Mouse (Mus musculus) gastrocnemius, postnatal 4 days (tissue): ENCODE data around the gene Ube2d3. TPM values are rescaled to one million over a fixed set of nuclear protein-coding genes. Genes with fewer than 3 reads are reported as not detected.

ENCODE experiments used
- DNase-seq, 2 experiments: peaks; one replicate each; pipeline ENCODE4 v3.0.0; 2021 to 2022; ENCODE audit warnings: low spot score in 2 of 2, mixed read lengths in 2 of 2
- long read RNA-seq, 2 experiments: library from polyadenylated mRNA; stranded (forward); transcript quantifications; one replicate each; pipeline ENCODE4 v2.0.0; 2021
- total RNA-seq, 2 experiments: library from RNA; stranded (reverse); gene quantifications; 2 replicates each; pipeline ENCODE4 v1.2.3; 2021

Gene Ube2d3
- 100 to 1,000 TPM; 313 to 355 TPM for total RNA-seq
- long read RNA-seq, experiment 1, transcript Ube2d3-202 (8 exons, 2,504 nt): minor isoform, 56 of 431 reads
- long read RNA-seq, experiment 1, transcript Ube2d3-210 (7 exons, 2,515 nt): minor isoform, 19 of 431 reads
- long read RNA-seq, experiment 1, transcript Ube2d3-208 (8 exons, 2,493 nt): minor isoform, 8 of 431 reads
- long read RNA-seq, experiment 1, transcript Ube2d3-212 (8 exons, 3,833 nt): major isoform, 213 of 431 reads
- long read RNA-seq, experiment 1, partial matches to known transcripts: 14 of 431 reads
- long read RNA-seq, experiment 1, other reads (novel, unspliced or antisense): 118 of 431 reads
- long read RNA-seq, experiment 2, transcript Ube2d3-202 (8 exons, 2,504 nt): minor isoform, 48 of 421 reads
- long read RNA-seq, experiment 2, transcript Ube2d3-212 (8 exons, 3,833 nt): major isoform, 181 of 421 reads
- long read RNA-seq, experiment 2, transcript Ube2d3-210 (7 exons, 2,515 nt): minor isoform, 28 of 421 reads
- long read RNA-seq, experiment 2, transcript Ube2d3-208 (8 exons, 2,493 nt): minor isoform, 10 of 421 reads
- long read RNA-seq, experiment 2, partial matches to known transcripts: 5 of 421 reads
- long read RNA-seq, experiment 2, other reads (novel, unspliced or antisense): 145 of 421 reads

DNA sequence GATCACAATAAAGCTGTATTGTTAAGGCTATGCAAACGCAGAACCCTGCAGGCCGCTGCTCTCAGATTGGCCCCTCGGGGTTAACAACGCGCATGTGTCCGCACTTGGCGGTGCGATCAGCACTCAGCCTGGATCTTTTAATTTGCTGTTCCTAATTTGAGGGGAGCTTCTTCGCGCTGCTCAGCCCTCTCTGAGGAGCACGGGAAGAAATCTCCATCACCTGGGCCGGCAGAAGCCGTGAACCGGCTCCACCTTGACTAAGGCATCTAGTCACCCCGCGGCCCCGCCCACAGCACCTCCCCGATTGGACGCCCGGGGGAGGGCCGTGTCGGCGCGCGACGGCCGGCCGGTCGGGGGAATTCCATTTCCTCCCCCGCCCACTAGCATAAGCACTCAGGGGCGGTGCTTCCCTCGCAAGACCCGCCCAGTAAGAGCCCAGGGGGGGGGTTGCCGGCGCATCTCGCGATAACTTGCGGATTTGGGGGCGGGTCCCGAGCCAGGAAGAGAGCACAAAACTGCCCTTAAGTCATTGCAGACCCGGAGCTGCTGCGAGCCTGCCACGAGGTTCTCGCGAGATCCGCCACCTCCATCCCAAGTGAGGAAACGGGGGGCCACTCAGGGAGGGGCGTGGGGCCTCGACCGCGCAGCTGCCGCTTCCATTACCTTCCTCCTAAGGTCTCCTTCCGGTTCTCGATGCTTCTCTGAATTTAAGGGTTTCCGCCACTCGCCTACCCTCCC lies at the start of gene Ube2d3:
Ube2d3 (plus strand) TSS at position 392 of the 738 bp plus-strand sequence.
- DNase-seq: peak; percentile 98

DNA sequence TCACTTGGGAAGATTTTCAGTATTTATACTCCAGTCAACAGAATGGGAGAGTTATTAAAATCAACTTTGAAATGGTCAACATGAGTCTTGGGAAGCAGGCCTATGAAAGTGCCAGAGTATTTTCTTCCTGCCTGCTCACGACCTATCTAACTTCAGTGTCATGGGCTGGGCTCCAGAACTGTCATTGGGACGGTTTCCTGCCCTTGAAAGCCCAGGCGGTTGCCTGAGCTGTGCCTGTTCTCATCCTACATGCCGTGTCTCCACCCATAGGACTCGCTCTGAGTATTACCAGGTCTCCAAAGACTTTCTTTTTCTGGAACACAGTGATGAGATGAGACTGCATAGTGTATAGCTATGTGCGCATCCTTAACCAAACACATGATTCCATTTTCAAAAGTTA lies 44.8 kb upstream of the Ube2d3 start:
- no peak for DNase-seq

DNA sequence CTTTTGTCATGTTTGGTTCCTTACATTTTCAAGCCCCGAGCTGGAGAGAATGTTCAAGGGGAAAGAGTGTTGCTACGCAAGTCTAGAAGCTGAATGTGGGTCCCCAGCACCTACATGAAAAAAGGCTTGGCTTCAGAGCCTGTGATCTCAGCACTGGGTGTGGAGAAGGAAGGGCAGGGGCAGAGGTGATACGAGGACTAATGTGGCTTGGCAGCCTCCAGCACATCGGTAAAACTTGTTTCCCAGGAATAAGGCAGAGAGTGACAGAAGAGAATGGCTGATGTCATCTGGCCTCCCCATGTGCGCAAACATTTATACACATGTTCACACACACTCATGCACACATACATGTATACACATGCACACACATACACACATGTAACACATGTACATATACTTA lies 42.9 kb upstream of the Ube2d3 start:
- DNase-seq: no peak

DNA sequence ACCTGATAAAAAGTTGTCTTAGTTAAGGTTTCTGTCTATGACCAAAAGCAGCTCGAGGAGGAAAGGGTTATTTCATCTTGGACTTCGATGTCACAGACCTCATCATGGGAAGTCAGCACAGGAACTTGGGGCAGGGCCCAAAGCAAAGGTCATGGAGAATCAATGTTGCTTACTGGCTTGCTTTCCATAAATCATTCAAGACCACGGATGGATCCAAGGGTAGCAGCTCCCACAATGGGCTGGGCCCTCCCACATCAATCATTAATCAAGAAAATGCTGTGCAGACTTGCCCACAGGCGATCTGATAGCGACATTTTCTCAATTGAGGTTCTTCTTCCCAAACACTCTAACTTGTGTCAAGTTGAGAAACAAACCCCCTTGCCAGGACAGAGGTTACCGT lies 41.9 kb upstream of the Ube2d3 start:
- no peak for DNase-seq

DNA sequence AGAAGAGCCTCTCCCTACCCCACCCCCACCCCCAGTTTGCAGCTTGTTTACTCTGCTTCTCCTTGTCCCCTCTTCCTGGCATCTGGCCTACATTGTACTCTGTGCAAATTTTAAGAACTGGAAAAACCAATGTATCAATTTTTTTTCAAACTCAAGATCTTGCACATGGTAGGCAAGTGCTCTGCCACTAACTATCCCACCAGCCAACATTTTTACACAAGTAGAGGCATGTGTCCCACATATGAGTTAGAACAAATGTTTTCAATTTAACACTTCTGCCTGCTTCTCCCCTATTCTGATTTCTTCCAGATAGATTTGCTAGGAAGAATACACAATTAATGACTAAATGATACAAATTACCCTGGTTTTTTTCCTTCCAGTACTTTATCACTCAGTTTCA lies 40.8 kb upstream of the Ube2d3 start:
- DNase-seq: no peak

DNA sequence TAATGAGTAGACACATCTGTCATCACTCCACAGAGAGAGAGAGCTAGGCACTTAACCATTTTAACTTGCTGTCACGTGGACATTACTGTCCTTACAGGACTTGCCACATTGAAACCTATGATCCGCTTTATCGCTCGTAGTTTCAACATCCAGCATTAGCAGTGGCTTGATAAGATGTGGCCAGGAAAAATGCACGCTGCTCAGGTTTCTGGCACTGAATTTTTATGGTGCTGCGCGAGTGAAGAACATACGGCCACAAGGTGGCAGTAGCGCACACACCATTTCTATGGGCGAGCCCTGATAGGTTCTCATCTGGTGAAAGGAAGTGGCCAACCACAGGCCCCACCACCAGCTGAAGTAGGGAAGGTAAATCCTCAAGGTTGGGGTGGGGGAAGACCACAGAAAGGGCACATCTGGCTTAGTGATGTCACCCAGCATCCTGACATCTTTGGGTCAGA lies 35.7 kb upstream of the Ube2d3 start:
- DNase-seq: peak; percentile 67 to 88

DNA sequence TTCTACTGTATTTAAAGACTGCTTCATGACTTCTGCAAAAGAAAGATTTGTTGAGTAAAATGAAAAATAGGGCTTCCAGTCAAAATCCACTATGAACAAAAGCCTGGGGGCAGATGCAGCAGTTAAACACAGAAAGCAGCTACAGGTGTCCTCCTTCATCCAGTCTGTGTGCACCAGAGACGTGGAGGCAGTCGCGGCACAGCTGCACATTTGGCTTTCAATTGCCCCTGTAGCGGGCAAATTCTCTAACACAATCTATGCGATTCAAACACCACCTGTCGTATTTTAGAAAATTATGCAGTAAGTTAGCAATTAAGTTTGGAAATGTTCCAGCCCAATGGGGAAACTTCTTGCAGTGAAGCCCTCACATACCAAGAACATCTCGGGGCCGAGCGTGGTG lies 34.7 kb upstream of the Ube2d3 start:
- no peak for DNase-seq

DNA sequence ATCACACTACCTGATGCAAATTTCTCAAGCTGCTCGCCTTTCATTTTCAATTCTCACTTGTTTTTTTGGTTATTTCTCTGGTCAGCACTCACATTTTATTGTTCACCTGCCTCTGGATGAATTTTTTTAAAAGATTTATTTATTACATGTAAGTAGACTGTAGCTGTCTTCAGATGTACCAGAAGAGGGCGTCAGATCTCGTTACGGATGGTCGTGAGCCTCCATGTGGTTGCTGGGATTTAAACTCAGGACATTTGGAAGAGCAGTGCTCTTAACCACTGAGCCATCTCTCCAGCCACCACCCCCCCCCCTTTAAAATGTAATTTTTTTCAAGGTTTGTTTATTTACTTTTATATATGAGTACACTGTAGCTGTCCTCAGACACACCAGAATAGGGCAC lies 34.1 kb upstream of the Ube2d3 start:
- no peak for DNase-seq

DNA sequence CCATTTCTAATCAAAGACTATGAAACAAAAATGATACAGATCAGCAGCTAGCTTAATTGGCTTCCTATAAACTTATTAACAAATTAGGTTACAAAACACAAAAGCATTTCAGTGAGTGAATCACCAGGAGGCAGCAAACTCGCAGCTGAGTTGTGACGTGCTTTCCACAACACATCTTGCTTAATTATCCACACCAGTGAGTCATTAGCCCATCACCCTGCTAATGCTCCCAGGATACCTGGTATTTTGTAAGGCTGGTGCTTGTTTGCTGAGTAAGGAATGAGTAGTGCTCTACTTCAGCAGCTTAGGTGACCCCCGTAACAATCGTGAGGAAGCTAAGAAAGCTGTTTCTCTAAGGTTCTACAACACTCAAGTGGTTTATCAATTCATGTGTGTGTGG lies 33.4 kb upstream of the Ube2d3 start:
- no peak for DNase-seq

DNA sequence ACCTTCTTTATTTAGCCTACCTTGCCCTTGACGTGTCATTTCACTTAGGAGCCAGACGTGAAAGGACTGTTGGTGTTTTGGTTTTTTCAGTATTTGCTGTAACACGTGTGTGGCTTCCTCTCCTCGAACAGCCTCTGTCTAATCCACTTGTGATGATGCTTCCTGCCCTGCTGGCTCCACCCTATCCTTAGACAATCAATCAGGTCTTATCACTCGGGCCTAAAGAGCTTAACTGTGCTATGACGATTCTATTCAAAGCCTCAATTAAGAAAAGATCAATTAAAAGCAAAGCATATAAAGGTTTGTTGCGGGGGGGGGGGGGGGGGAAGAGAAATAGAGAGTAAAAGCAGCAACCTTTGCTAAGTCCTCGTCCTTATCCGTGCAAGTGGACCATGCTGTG lies 30.6 kb upstream of the Ube2d3 start:
- no peak for DNase-seq

DNA sequence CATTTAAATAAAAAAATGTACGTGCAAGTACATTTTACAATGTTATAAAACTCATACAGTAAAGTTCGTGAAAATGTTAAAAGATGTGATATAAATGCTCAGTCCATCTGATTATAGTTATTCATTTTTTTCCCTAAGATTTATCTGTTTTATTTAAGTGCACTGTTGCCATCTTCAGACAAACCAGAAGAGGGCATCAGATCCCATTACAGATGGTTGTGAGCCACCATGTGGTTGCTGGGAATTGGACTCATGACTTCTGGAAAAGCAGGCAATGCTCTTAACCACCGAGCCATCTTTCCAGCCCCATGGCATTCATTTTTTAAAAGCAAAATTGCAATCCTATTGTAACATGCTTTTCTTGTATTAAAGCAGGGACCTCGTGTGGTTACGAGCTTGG lies 28.7 kb upstream of the Ube2d3 start:
- DNase-seq: no peak

DNA sequence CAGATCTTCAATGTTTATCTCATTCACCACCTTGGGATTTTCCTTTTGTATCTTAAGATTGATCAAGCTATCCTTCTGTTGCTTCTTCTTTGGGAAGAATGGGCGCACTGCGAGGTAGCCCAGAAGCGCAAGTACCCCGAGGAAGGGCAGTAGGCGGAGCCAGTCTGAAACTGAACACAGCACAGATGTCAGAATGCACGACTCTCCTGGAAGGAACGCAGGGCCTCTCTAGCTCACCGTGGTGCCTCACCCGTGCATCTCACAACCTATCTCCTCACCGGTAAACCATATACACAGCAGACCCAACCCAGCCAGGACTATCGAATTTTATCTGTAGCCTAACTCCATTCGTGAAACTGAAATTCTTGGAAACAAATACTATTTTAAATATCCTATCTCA lies 26.9 kb upstream of the Ube2d3 start:
- no peak for DNase-seq

DNA sequence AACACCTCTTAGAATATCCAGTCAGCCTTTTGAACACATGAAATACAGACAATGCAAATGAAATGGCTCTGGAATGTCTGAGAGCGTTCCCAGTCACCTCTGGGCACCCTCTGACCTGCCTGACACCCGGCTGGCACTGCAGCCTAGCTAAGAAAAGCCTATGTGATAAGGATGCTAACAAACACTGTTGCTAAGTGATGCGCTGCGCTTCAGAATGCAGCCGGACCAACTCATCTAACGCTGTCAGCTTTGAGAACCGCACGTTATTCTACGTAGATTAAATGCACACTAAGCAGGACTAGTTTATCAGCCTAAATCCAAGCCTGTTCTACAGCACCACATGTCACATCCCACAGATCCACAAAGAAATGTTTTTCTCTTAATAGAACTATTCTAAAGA lies 26.1 kb upstream of the Ube2d3 start:
- no peak for DNase-seq

DNA sequence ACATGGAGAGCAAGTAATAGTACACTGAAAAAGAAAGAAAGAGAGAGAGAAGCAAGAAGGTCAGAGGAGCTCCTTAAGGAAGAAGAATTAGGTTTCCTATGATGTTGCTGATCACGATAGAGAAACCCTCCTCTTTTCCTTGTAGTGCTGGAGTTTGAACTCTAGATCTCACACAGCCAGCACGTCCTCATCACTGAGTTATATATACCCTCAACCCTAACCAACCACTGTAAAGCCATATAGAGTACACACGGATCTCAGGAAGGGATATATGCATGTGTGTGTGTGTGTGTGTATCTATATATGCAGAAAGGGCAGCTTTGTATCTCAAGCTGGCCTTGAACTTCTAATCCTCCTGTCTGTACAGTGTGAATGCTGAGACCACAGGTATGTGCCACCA lies 20.7 kb upstream of the Ube2d3 start:
- DNase-seq: no peak

DNA sequence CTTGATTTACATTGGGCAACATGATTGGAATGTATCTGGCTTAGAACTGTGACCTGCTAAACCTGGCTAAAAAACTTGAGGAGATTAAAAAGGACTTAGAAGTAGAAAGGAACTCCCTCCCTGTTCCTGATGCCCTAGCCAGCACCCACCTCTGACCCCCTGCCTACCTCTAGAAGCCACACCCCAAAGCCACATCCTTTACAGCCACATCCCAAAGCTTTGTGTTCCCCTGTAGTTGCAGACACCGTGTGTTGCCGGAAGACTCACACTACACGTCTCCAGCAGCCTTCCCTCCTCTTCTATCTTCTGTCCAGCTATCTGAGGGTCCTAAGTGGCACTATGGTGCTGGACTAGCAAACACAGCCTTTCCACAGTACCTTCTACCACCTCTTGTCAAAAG lies 20.1 kb upstream of the Ube2d3 start:
- DNase-seq: no peak

DNA sequence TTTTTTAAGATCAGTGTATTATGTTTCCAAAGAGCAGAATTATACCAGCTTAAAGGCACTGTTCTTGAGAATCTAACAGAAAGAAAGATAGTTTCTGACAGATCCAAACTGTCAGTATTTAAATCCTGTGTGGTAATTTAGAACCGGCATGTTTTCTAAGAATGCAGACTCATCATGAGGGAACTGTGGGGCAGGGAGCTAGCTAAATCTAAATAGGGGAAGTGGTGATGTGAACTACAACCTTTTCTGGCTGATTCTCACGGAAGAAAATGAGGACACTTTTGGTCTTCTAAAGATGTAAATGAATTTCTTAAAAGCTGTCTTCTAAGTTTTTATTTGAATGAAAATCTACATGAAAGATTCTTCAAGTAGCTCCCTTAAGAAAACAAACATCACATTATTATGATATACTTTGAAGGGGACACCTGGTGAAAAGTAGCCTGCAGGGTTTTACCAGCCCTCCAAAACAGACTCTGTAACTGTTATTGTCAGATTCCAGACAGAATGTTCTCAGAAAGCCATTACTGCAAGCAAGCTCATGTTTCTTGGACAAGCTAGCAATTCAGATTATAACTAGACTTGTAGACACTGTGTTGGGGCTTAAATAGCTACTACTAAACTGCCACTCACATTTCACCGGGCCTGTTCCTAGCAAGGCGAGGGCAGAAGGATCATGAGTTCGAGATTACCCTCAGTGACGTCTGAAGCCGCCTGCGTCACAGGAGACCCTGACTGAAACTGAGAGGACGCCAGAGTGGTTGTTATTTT lies 17.2 kb upstream of the Ube2d3 start:
- no peak for DNase-seq

DNA sequence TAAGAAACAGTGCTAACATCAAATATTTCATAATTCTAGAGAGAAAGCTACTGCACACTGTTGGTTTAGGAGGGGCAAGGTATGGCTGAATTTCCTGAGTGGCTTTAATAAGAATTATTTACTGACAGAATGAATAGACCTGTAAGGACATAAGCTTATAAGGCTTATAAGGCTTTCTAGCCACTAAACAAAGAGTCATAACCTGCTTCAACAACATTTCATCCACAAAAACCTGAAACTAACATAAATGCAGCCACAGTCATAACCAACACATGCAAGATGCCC lies 16.7 kb upstream of the Ube2d3 start:
- DNase-seq: no peak

DNA sequence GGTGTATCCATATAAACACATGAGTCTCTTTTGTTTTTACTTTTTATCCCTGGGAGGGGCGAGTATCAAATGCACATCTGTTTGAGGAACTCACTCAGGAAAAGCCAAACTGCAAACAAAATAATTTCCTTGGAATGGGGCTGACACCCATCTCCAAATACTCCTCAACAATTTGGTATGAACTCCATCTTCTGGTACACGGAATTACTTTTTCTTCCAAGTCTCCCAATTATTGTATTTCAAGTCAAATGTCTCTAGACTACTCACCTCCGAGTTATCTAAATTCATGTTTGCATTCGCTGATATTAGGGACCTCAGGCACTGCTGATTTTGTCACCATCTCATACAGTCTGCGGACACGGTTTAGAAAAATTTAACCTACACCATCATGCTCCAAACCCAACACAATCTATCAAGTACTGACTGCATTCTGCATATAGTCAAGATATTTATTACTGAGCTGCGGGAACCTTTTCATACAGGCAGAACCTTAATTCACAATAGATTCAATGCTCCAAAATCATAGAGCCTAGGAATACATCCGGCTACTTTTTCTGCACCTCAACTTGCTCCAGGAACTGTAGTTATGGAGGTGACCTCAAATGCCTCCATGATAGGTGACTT lies 15.6 kb upstream of the Ube2d3 start:
- DNase-seq: no peak

DNA sequence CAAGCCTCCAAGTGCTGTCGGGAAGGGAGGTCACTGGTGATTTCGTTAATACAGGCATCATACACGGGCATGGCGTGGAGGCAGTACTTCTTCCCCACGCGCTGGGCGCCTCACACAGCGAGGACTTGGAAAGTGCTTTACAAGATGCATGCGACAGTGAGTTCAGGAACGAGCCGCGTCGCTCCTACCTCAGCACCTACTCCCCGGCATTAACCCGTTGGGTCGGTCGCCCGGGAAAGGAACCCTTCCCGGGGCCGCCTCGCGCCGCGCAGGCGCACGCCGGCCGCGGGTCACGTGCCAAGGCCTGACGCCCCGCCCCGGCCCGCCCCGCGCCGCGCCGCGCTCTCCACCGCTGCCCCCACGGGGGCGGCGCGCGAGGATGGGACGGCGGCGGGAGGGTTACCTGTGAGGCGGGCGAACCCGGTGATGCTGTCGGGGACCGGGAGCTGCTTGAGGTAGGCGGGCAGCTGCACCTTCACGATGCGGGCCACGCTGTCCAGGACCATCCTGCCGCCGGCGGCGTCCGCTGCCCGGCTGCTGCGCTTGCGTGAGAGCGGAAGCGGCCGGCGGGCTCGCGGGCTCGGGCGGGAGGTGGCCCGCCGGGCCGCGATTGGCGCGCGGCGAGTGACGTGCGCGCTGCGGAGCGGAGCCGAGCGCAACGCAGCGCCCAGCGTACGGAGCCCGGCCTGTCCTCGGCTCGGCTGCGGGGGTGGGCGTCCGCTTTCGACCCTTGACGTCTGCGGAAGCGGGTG lies 14.9 kb upstream of the Ube2d3 start:
- peak; percentile 82 to 86 for DNase-seq

DNA sequence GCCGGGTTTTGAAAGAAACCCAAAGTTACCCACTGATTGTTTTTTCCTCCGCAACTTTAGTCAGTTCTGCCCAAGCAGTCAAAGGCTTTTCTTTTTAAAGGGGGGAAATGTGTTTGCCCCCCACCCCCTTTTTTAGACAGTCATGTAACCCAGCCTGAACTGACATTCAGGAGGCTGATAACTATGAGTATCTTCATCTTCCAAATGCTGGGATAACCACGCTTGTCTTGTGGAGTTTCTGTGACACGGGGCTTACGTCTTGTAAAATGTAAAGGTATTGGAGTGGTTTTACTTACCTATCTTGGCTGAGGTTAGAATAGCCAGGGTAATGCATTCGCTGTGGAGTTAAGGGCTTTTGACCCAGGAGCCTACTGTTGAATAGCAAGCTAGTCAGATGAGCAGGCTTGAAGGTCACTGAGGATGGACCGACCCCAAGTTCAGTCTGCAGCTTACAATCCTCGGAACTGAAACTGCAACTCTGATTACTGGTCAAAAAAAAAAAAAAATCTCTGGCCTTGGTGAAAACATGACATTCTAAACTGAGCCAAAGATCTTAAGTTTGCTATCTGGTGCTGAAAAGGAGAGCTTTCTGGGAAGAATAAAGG lies 14.2 kb upstream of the Ube2d3 start, which contains the start of gene Cisd2:
Cisd2 (minus strand) TSS at position 318 of the 605 bp plus-strand sequence.
- DNase-seq: no peak
